Mouse (Mus musculus) olfactory bulb, adult 2 months (tissue): ENCODE measurements around the gene Nek4. TPM values are rescaled to one million over a fixed set of nuclear protein-coding genes. Genes with fewer than 3 reads are reported as not detected.
A peak's percentile ranks its signal among the peaks of the same experiment; 100 is the strongest.

Experiments
- H3K27ac ChIP-seq: fragments of 200-500 bp; 2 replicates; pipeline ENCODE4 v1.5.1; 2012; ENCODE audit warnings: low read depth, low read length; ENCODE audit not compliant: insufficient read depth
- H3K4me1 ChIP-seq: fragments of 200-500 bp; 2 replicates; pipeline ENCODE4 v1.6.1; 2012; ENCODE audit warnings: low read length; ENCODE audit not compliant: control insufficient read depth, insufficient read depth
- H3K4me3 ChIP-seq: fragments of 200-500 bp; 2 replicates; pipeline ENCODE4 v1.5.1; 2012; ENCODE audit warnings: mild to moderate bottlenecking, low read depth, low read length, moderate library complexity; ENCODE audit not compliant: insufficient read depth
- CTCF ChIP-seq: fragments of 200-500 bp; IDR thresholded peaks from 2 replicates; pipeline ENCODE4 v1.5.1; 2012; ENCODE audit warnings: low read depth, mild to moderate bottlenecking, low read length, moderate library complexity; ENCODE audit not compliant: insufficient read depth
- POLR2A ChIP-seq: fragments of 200-500 bp; IDR thresholded peaks from 2 replicates; pipeline ENCODE4 v1.6.1; 2012; ENCODE audit warnings: mild to moderate bottlenecking, low read depth, low read length, moderate library complexity; ENCODE audit not compliant: insufficient read depth
- WGBS: fragments of 180-500 bp; shearing (Covaris S2); methylation state at CpG from one replicate; pipeline ENCODE4 v1.1.7; 2018; 5-methylcytosine and 5-hydroxymethylcytosine counted together
- polyA plus RNA-seq: library from polyadenylated mRNA; stranded (reverse); fragments of >200 nt; gene quantifications from 2 replicates; pipeline ENCODE4 v1.2.4, GENCODE M21; 2012; ENCODE audit warnings: low replicate concordance; ENCODE audit not compliant: missing spikeins, insufficient read depth, insufficient read length

Gene Nek4
- polyA plus RNA-seq, 1 experiment = not detected

DNA sequence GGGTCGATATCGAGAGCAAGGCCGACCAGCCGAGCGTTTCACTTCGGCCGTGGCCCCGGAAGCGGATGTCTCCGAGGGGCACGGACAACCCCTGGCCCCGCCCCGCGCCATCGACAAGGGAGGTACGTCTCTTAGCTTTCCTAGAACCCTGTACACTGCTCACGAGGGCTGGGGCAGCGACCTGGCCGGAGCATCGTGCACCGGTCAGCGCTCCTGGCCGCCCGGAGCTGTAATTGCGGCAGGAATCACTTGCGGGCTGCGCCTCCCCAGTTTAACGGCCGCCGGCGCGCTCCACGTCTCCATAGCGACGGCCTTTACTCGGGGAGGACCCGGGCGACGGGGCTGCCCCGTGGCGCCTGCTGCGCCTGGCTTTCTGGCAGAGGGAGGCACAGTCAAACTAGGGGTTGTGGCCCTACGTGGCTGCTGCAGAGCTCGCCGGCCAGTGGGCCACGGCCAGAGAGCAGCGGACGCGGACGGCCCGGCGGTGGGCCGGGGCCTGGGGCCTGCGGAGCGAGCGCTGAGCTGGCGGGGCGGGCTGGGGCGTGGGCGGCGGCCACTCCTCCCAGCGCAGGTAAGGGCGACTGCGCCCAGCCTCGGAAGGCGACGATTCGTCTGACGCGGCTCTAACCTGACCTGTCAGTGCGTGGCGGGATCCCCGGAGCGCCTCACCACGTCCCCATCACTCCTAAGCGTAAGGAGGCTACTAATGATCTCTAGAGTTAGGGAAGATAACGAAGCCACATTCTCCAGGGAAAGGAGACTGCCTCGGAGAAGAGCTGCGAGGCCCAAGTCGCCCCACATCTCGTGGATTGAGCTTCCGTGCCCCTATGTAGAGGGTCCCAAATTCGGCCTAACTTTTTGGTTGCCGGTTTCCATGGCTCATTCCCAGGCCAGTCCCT lies 50.4 kb downstream of the Nek4 start, which contains the start of the genes Glt8d1 and Spcs1:
TSS of gene Glt8d1 (plus strand) at position 94 of the 899 bp plus-strand sequence.
TSS of gene Spcs1 (minus strand) at position 366 of the 899 bp plus-strand sequence.
- under 1% methylated on average over 84 of the region's 84 CpGs for WGBS
- peak within 1 kb of the TSS; percentile 90 for H3K4me3 ChIP-seq
- TF ChIP-seq CTCF (no peak), POLR2A (peak; percentile 61)
- peak within 1 kb of the TSS; percentile 77 for H3K27ac ChIP-seq
- peaks cover 8% of the 10 kb centered on the region for H3K4me1 ChIP-seq

DNA sequence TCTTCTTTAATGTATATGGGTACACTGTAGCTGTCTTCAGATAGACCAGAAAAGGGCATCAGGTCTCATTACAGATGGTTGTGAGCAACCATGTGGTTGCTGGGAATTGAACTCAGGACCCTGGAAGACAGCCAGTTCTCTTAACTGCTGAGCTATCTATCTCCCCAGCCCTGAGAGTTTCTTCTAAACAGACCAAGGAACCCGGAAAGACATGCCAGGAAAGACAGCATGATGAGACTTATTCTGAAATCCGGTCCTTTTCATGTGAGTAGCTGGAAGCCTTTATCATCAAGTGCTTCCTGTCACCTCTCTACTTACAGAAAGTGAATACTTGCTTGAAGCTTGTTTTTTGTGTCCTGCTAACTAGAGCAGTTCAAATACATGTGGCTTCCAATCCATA lies 53.4 kb downstream of the Nek4 start:
- 83% methylated on average over 2 of the region's 2 CpGs for WGBS

DNA sequence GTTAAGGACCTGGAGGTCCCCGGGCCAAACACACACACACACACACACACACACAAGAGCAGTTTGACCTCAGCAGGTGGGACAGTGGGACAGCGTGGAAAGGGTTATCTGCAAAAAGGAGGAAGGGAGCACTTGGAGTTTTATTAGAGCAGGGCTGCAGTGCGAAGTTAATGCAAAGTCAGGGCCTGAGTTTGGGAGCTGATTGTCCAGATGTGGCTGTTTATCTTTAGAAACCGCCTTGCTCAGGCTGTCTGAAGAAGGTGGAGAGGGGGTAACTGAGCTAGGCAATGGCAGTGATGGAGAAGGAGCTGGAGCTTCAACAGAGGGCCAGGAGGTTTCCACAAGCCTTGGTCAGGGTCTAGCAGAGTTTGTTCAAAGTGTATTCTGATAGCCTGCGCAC lies 55.6 kb downstream of the Nek4 start:
- Histone ChIP-seq H3K4me1 (peaks cover 8% of the 10 kb centered on the region), H3K27ac (no peak overlapping the region), H3K4me3 (no peak overlapping the region)
- 85% methylated on average over 5 of the region's 5 CpGs for WGBS
- TF ChIP-seq CTCF = no peak
- no peak for TF ChIP-seq POLR2A

More for the DNA sequence above, 53.4 kb downstream of the Nek4 start:
- H3K4me3 ChIP-seq = no peak overlapping the region
- H3K4me1 ChIP-seq = peaks cover 8% of the 10 kb centered on the region
- no peak for TF ChIP-seq POLR2A
- no peak for TF ChIP-seq CTCF
- H3K27ac ChIP-seq = no peak overlapping the region

DNA sequence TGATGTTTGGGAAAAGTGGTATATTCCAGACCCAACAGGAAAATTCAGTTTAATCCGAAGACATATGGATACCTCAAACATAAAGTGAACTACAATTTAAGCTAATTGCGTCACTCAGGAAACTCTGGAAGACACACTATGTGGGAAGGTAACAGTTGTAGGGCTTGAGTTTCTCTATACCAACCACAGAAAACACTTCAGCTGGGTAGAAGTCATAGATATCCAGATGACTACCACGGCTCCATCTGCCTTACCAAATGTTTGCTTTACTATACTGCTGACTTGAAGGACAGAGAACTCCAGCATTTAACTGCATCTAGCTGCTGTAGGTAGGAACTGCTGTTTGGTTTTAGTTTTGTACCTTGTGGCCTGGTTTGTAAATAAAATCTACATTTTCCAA lies 60.4 kb downstream of the Nek4 start:
- no peak for TF ChIP-seq CTCF
- no peak for TF ChIP-seq POLR2A
- 94% methylated on average over 3 of the region's 3 CpGs for WGBS
- Histone ChIP-seq H3K4me1 (no peaks in the 10 kb centered on the region), H3K4me3 (no peak overlapping the region), H3K27ac (no peak overlapping the region)

DNA sequence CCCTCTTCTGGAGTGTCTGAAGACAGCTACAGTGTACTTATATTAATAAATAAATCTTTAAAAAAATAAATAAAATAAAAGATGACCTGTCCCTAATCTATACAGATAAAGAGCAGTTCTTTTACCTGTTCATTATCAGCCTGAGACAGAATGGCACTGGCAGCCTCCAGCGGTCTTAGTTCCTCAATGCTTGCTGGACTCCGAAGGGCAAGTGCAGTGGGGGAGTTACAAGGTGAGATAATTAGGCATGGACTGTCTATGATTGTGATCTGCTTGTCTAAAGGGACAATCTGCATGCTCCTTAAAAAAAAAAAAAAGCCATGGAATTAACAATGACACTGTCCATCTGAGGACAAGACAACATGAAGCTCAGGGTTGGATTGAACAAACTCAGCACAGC lies 62.8 kb downstream of the Nek4 start:
- 96% methylated on average over 2 of the region's 2 CpGs for WGBS
- Histone ChIP-seq H3K4me3 (no peak overlapping the region), H3K4me1 (no peaks in the 10 kb centered on the region), H3K27ac (no peak overlapping the region)
- TF ChIP-seq CTCF = no peak
- TF ChIP-seq POLR2A = no peak

DNA sequence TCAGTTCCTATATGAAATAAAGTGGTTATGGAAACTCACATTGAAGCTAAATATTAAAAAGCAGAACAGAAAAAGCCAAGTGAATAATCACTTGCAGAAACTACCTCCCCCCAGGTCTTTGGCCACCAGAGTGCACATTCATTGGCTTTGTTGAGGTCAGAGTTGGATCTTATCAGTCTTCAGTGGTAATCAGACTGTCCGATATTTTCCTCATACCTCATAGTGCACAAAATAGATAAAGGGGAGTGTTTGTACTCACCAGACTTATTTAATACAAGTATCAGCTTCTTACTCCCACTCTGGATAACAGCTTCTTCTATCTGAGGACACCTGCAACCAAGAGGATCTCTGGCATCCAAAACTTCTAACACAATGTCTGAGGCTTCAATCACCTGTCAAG lies 64.9 kb downstream of the Nek4 start:
- TF ChIP-seq POLR2A (no peak), CTCF (no peak)
- Histone ChIP-seq H3K4me1 (peaks cover 2% of the 10 kb centered on the region; the same call in 1 of the 2 replicates), H3K27ac (no peak overlapping the region), H3K4me3 (no peak overlapping the region)
- WGBS = 89% methylated on average over 1 of the region's 1 CpGs

DNA sequence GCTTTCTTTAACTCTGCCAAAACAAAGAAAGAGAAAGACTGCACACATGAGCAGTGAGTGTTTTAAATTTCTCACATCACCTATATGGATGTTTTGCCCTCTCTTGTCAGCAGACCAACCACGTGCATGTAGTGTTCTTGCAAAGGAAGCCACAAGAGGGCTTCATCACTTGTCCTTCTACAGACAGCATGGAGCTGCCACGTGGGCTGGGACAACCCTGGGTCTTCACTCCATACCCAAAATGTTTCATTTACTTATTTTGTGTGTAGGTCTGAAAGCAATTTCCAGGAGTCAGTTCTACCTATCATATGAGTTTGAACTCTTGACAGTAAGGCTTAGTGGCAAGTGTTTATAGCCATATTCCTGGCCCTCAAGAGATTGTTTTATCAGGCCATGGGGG lies 66.7 kb downstream of the Nek4 start:
- peaks cover 2% of the 10 kb centered on the region; the same call in 1 of the 2 replicates for H3K4me1 ChIP-seq
- no peak overlapping the region for H3K27ac ChIP-seq
- H3K4me3 ChIP-seq = no peak overlapping the region
- TF ChIP-seq POLR2A (no peak), CTCF (no peak)
- WGBS = 1% methylated on average over 2 of the region's 2 CpGs

DNA sequence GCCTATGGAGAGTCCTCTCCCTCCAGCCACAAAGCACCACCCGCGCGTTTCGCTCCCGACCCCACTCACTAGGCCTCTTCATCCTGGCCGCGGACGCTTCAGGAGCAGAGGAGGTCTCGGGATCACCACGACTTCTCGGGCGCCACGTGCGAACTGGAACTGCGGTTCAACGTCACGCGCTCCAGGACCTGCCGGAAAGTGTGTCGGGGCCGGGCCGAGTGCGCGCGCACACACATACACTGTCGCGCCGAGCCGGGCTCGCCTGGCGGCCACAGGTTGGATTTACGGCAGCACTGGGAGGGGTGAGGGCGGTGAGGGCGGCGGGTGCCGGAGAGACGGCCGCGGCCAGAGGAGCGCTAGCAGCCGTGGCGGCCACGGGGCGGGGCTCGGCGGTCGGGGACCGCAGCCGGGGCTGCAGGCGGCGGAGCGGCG lies 67.7 kb downstream of the Nek4 start, which contains the start of the genes Pbrm1 and Gnl3:
TSS of gene Pbrm1 (plus strand) at position 279 of the 432 bp plus-strand sequence.
TSS of gene Gnl3 (minus strand) at position 293 of the 432 bp plus-strand sequence.
- Histone ChIP-seq H3K4me1 (peaks cover 2% of the 10 kb centered on the region; the same call in 1 of the 2 replicates), H3K4me3 (peak within 1 kb of the TSS; percentile 94), H3K27ac (no peak within 1 kb of the TSS; the same call in 1 of the 2 replicates)
- no peak for TF ChIP-seq CTCF
- peak; percentile 75 for TF ChIP-seq POLR2A
- WGBS = under 1% methylated on average over 53 of the region's 53 CpGs

DNA sequence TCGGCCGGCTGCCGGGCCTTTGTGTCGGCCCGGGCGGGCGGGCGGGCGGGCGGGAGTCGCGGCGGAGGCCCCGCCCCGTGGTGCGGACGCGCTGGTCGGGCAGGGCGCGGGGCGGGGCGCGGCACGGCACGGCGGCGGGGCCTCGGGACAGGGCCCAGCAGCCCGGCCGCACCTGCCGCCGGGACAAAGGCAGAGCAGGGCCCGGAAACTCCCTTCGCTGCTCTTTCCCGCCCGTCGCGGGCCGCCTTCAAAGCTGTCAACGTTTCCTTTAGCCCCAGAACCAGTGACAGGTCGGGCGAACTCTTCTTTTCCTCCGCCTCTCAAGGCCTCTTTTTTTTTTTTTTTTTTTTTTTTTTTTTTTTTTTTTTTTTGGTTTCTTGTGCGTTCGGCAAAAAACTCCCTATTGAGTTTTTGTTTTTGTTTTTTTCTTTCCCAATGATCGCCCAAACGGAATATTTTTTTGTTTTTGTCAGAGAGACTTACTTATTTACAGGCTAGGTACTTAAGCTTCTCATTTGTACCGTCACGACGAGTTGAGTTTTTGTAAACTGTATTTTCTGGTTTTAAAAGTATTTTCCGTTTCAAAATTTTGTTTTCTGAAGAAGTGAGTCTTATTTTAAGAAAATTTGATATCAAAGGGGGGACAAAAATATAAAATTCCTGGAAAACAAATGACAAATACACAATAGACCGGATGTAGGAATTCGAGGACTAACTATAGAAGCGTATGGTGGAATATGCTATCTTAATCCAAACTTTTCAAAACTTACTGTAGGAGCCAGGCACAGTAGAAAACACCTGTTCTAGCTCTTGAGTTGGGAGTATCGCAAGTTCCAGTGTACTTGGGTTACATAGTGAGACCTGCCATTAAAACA lies 68.4 kb downstream of the Nek4 start:
- no peak for TF ChIP-seq CTCF
- peak; percentile 11; the same call in 1 of the 2 replicates for TF ChIP-seq POLR2A
- Histone ChIP-seq H3K27ac (no peak overlapping the region; the same call in 1 of the 2 replicates), H3K4me3 (peak overlapping the region; percentile 94), H3K4me1 (peaks cover 2% of the 10 kb centered on the region; the same call in 1 of the 2 replicates)
- WGBS = 7% methylated on average over 56 of the region's 56 CpGs
